Mouse (Mus musculus): ENCODE results near the gene Ndufb6.

DNA sequence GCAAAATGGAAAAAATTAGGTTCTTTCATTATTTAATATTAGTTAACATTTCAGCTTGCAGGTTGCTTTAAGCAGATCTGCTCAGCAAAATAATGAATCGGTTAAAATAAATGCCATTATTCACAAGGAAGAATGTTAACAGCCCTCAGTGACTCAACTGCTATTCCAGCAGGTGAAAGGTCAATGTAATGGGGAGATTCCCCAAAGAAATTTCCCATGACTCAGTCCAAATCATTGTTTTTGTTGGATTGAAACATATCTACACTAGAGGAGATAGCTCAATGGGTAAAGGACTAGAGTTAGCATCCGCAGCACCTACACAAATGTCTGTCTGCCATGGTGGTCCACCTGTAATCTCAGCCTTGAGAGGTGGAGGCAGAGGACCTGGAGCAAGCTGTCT lies 9.8 kb upstream of the Ndufb6 start:
- TF ChIP-seq HCFC1 (IDR thresholded peaks at IDR 0.05; ENCODE audit: borderline replicate concordance, insufficient read depth, low read length) (no peak), ZNF384 (IDR thresholded peaks at IDR 0.05; ENCODE audit: low read depth, low read length) (no peak), ZC3H11A (IDR thresholded peaks at IDR 0.05; ENCODE audit: borderline replicate concordance, low read depth, low read length) (no peak), CHD2 (IDR thresholded peaks at IDR 0.05; ENCODE audit: low read depth, low read length) (no peak), MAFK (IDR thresholded peaks at IDR 0.05; ENCODE audit: insufficient read depth, low read depth, low read length) (no peak)

All from ES-E14 (cell line).